Mouse (Mus musculus): ENCODE data around the gene Pnmal1. TPM values are rescaled to one million over a fixed set of nuclear protein-coding genes. Genes with fewer than 3 reads are reported as not detected.
A peak's percentile ranks its signal among the peaks of the same experiment; 100 is the strongest.

The Pnmal1 gene
- polyA plus RNA-seq, 1 experiment from 2014 or later: 60.9 TPM

DNA sequence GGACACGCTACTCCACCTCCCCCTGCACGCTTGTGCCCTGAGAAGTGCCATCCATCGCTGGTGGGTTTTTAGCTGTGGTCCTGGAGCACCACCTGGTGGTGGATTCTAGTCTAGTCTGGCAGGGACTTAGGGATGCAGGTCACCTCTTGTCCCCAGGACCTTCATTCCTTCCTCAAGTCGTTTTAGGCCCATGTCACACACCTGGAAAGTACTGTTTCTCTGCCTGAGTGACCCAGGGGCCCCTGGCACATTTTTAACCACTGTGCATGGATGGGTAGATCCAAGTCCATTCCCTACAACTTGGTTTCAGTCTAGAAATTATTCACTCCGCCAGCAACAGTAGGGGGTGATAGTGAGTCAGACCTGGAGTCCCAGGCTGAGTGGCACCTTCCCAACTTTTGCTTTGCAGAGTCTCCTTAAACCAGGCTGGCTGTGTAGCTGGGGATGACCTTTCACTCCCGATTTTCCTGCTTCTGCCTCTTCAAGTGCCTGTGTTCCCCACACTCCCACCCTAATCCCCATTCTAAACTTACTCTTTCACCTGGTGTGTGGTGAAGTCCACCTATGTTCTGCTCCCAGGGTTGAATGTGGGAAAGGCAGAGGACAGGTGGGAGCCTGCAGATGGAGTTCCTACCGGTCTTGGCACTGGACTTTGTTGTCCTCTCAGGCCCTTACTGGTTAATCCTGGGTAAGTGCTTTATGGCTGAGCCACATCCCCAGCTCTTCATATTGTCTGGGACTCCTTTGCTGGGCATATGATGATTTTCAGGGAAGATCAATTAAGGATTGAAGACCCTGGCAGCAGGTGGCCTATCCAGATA, 43.1 kb downstream of the Pnmal1 start:
- H3K4me3 ChIP-seq (replicated peaks; ENCODE audit: low read length): no peak overlapping the region
- no peak overlapping the region for H3K27ac ChIP-seq (ENCODE audit: low read length)
- H3K27me3 ChIP-seq (replicated peaks; ENCODE audit: control insufficient read depth, insufficient read depth, low read length): no peaks in the 10 kb centered on the region
- peaks cover 12% of the 10 kb centered on the region; the same call in 1 of the 2 replicates for H3K36me3 ChIP-seq (ENCODE audit: control insufficient read depth, insufficient read depth)
- no peaks in the 10 kb centered on the region for H3K9me3 ChIP-seq (ENCODE audit: control insufficient read depth, low read length)
- H3K4me1 ChIP-seq (replicated peaks; ENCODE audit: control insufficient read depth, insufficient read depth, low read length): no peaks in the 10 kb centered on the region
- no peak overlapping the region for H3K9ac ChIP-seq (replicated peaks; ENCODE audit: low read depth, low read length)
- ATAC-seq: peak; percentile 78
- WGBS: 10% methylated on average over 7 of the region's 7 CpGs
- no peak overlapping the region for H3K4me2 ChIP-seq (ENCODE audit: low read length)

DNA sequence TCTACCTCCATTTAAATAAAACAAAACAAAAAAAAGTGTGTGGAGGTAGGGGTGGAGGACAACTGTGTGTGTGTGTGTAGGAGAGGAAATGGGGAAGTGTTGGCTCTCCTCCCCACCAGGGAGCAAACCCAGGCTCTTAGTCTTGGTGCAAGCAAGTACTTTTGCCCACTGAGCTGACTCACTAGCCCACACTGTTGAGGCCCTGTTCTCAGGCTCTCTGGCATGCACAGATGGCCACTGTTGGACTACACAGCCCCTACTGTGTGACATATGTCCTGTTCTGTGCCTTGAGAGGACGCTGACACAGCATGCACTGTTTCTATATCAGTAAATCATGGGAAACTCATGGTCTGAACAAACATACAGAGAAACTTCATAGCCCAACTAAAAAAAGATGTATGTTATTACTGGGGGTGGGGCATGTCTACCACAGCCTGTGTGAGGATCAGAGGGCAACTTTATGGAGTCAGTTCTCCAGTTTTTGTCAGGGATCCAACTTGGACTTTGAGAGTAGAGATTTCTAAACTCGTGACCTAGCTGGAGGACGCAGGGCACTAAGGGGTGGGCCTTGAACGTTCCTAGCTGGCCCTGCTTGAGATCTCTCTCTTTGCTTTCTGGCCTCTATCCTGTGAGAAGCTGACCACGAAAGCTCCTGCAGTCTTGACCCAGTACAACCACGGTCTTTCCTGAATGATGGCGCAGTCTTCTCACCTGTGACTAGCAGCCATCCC, 43.9 kb downstream of the Pnmal1 start:
- peaks cover 14% of the 10 kb centered on the region; the same call in 1 of the 2 replicates for H3K36me3 ChIP-seq (ENCODE audit: control insufficient read depth, insufficient read depth)

DNA sequence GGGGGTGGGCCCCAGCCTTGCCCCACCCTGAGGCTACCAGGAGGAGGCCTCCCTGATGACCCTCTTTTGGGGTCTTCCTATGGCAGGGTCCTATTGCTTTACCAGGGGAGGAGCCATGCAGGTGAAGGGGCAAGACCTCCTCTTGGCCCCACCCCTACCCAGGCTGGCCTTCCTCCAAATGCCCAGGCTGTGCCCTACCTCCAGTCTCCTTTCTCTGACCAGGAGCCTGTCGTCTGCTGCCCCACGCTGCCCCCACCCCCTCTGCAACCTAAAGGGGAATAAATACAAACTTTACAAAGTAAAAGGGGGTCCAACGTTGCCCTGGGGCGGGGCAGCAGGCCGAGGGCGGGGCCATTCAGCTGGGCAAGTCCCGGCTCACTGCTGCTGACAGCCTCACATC, 45.2 kb downstream of the Pnmal1 start:
- 83% methylated on average over 7 of the region's 7 CpGs for WGBS
- Histone ChIP-seq H3K4me3 (replicated peaks; ENCODE audit: low read length) (no peak overlapping the region), H3K36me3 (ENCODE audit: control insufficient read depth, insufficient read depth) (peaks cover 19% of the 10 kb centered on the region), H3K9me3 (ENCODE audit: control insufficient read depth, low read length) (no peaks in the 10 kb centered on the region), H3K27ac (ENCODE audit: low read length) (no peak overlapping the region), H3K9ac (replicated peaks; ENCODE audit: low read depth, low read length) (no peak overlapping the region), H3K4me2 (ENCODE audit: low read length) (no peak overlapping the region), H3K27me3 (replicated peaks; ENCODE audit: control insufficient read depth, insufficient read depth, low read length) (no peaks in the 10 kb centered on the region), H3K4me1 (replicated peaks; ENCODE audit: control insufficient read depth, insufficient read depth, low read length) (no peaks in the 10 kb centered on the region)
- ATAC-seq: no peak

More for the DNA sequence above, 43.9 kb downstream of the Pnmal1 start:
- ATAC-seq: no peak
- 85% methylated on average over 7 of the region's 7 CpGs for WGBS
- Histone ChIP-seq H3K4me3 (replicated peaks; ENCODE audit: low read length) (no peak overlapping the region), H3K9me3 (ENCODE audit: control insufficient read depth, low read length) (no peaks in the 10 kb centered on the region), H3K9ac (replicated peaks; ENCODE audit: low read depth, low read length) (no peak overlapping the region), H3K4me2 (ENCODE audit: low read length) (no peak overlapping the region), H3K27me3 (replicated peaks; ENCODE audit: control insufficient read depth, insufficient read depth, low read length) (no peaks in the 10 kb centered on the region), H3K27ac (ENCODE audit: low read length) (no peak overlapping the region), H3K4me1 (replicated peaks; ENCODE audit: control insufficient read depth, insufficient read depth, low read length) (no peaks in the 10 kb centered on the region)

DNA sequence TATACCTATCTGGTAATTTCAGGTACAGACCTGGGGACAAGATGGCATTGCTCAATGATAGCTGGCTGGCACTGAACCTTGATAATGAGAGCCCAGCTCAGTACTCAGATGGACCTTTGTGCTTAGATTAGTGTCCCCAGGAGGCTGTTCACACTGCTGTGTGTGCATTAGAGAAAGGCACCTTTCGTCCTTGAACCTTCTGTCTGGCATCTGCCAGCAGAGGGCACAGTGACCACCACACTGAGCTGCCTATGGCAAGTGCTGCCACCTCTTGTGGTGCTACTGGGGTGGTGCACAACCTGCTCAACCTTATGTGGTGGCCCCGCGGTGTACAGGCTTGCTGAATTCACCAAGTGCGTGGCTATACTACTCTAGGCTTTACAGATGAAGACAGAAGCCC, 47.8 kb downstream of the Pnmal1 start:
- Histone ChIP-seq H3K27me3 (replicated peaks; ENCODE audit: control insufficient read depth, insufficient read depth, low read length) (no peaks in the 10 kb centered on the region), H3K4me3 (replicated peaks; ENCODE audit: low read length) (no peak overlapping the region), H3K9ac (replicated peaks; ENCODE audit: low read depth, low read length) (no peak overlapping the region), H3K9me3 (ENCODE audit: control insufficient read depth, low read length) (no peaks in the 10 kb centered on the region), H3K4me2 (ENCODE audit: low read length) (no peak overlapping the region), H3K4me1 (replicated peaks; ENCODE audit: control insufficient read depth, insufficient read depth, low read length) (no peaks in the 10 kb centered on the region), H3K36me3 (ENCODE audit: control insufficient read depth, insufficient read depth) (peaks cover 24% of the 10 kb centered on the region), H3K27ac (ENCODE audit: low read length) (no peak overlapping the region)
- ATAC-seq: no peak
- WGBS: 87% methylated on average over 4 of the region's 4 CpGs

DNA sequence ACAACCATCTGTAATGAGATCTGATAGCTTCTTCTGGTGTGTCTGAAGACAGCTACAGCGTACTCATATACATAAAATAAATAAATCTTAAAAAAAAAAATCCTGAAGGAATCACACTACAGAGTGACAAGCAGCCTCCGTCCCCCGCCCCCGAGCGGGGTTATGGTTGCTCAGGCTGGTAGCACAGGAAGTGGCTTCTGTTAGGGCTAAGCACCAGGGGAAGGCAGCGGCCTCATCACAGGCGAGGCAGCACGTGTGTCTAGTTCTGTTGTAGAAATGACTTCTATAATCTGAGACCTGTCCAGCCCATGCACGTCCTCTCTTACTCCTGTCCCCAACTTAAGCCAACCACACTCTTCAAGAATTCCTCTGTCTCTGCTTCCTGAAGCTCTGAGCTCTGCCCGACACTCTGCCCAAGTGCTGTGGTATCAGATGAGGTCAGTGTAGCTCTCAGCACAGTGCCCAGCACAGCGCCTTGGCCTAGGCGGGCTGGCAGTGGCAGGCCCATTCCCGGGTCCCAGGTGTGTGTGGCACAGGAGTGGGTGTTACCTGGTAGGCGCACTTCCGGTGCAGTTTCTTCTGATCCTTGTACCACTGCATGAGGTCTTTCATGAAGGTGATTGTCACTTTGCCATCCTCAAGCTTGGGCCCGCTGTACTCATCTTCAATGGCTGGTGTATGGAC, 50.0 kb downstream of the Pnmal1 start:
- H3K36me3 ChIP-seq (ENCODE audit: control insufficient read depth, insufficient read depth): peaks cover 37% of the 10 kb centered on the region
- H3K27me3 ChIP-seq (replicated peaks; ENCODE audit: control insufficient read depth, insufficient read depth, low read length): no peaks in the 10 kb centered on the region
- H3K4me1 ChIP-seq (replicated peaks; ENCODE audit: control insufficient read depth, insufficient read depth, low read length): no peaks in the 10 kb centered on the region
- no peak for ATAC-seq
- H3K27ac ChIP-seq (ENCODE audit: low read length): no peak overlapping the region
- no peak overlapping the region for H3K4me3 ChIP-seq (replicated peaks; ENCODE audit: low read length)
- WGBS: 93% methylated on average over 16 of the region's 16 CpGs
- H3K9ac ChIP-seq (replicated peaks; ENCODE audit: low read depth, low read length): no peak overlapping the region
- H3K4me2 ChIP-seq (ENCODE audit: low read length): no peak overlapping the region
- no peaks in the 10 kb centered on the region for H3K9me3 ChIP-seq (ENCODE audit: control insufficient read depth, low read length)

DNA sequence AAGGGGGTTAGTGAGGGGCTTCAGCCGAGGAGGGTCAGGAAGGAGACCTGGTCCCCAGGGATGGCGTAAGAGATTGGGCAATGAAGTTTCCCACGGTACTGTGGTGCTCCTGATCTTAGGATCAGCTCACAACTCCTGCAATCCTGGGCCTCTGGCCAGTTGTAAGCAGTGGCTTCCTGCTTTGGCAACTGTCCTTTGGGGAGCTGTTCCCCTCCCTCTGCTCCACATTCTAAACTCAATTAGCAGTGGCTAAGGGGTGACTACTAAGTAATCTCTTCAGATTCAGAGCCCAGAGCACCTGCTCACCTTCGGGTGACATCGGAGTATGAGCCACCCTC, 50.5 kb downstream of the Pnmal1 start:
- H3K36me3 ChIP-seq (ENCODE audit: control insufficient read depth, insufficient read depth): peaks cover 39% of the 10 kb centered on the region
- no peak overlapping the region for H3K9ac ChIP-seq (replicated peaks; ENCODE audit: low read depth, low read length)
- no peaks in the 10 kb centered on the region for H3K9me3 ChIP-seq (ENCODE audit: control insufficient read depth, low read length)
- no peaks in the 10 kb centered on the region for H3K4me1 ChIP-seq (replicated peaks; ENCODE audit: control insufficient read depth, insufficient read depth, low read length)
- H3K4me2 ChIP-seq (ENCODE audit: low read length): no peak overlapping the region
- H3K27ac ChIP-seq (ENCODE audit: low read length): no peak overlapping the region
- no peaks in the 10 kb centered on the region for H3K27me3 ChIP-seq (replicated peaks; ENCODE audit: control insufficient read depth, insufficient read depth, low read length)
- no peak overlapping the region for H3K4me3 ChIP-seq (replicated peaks; ENCODE audit: low read length)
- WGBS: 88% methylated on average over 5 of the region's 5 CpGs
- ATAC-seq: no peak

DNA sequence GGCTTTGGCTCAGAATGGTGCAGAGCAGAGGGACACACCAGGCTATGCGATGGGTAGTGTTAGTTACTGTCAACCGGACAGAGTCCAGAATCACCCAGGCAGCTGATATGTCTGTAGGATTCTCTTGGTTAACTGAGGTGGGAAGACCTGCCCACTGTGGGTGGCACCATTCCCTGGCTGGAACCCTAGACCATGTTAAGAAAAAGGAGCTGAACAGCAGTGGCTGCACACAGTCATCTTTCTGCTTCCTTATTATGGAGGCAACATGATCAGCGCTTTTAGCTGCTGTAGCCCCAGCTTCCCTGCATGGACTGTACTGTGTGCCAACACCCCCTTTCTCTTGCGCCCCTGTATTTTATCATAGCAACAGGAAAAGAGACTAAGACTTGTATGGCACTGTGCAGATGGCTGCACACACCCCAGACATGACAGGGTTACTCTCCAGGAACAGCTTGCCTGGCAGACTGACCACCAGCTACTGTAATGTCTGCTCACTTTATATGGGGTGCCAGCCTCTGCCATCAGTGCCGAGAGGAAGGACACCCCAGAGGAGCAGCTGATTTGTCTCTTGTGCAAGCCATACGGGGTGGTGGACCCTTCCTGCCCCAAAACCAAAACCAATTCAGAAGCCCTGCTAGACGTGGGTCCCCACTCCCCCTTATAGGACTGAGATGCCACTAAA, 52.6 kb downstream of the Pnmal1 start:
- no peak for ATAC-seq
- no peak overlapping the region for H3K27ac ChIP-seq (ENCODE audit: low read length)
- 92% methylated on average over 7 of the region's 7 CpGs for WGBS
- no peaks in the 10 kb centered on the region for H3K9me3 ChIP-seq (ENCODE audit: control insufficient read depth, low read length)
- peaks cover 32% of the 10 kb centered on the region for H3K36me3 ChIP-seq (ENCODE audit: control insufficient read depth, insufficient read depth)
- peaks cover 7% of the 10 kb centered on the region for H3K4me1 ChIP-seq (replicated peaks; ENCODE audit: control insufficient read depth, insufficient read depth, low read length)
- no peak overlapping the region for H3K4me2 ChIP-seq (ENCODE audit: low read length)
- H3K27me3 ChIP-seq (replicated peaks; ENCODE audit: control insufficient read depth, insufficient read depth, low read length): no peaks in the 10 kb centered on the region
- no peak overlapping the region for H3K9ac ChIP-seq (replicated peaks; ENCODE audit: low read depth, low read length)
- no peak overlapping the region for H3K4me3 ChIP-seq (replicated peaks; ENCODE audit: low read length)
